Mouse (Mus musculus) CD4-positive, CD25-positive, alpha-beta regulatory T cell (primary cell): ENCODE measurements around the gene Ric8a. TPM values are rescaled to one million over a fixed set of nuclear protein-coding genes. Genes with fewer than 3 reads are reported as not detected.

Experiments
- polyA plus RNA-seq: library from polyadenylated mRNA; unstranded; fragments of 100-300 nt; shearing (Covaris generic); gene quantifications from one replicate; pipeline ENCODE4 v1.2.1, GENCODE M21; 2017

Gene Ric8a
- 134 TPM for polyA plus RNA-seq

GRCm38 (mm10) chr7:140856785-140857549 is at the start of gene Ric8a:
TSS of gene Ric8a (plus strand) at chr7:140856957.

GRCm38 (mm10) chr7:140821653-140822329 is 35.0 kb upstream of the Ric8a start, which contains the start of gene Zfp941:
TSS of gene Zfp941 (minus strand) at chr7:140822178.

GRCm38 (mm10) chr7:140834968-140835757 is 21.6 kb upstream of the Ric8a start, which contains the start of gene Urah:
TSS of gene Urah (plus strand) at chr7:140835018.

GRCm38 (mm10) chr7:140844905-140845665 is 11.7 kb upstream of the Ric8a start, which contains the start of gene Scgb1c1:
TSS of gene Scgb1c1 (plus strand) at chr7:140845547.

GRCm38 (mm10) chr7:140847755-140848580 is 8.8 kb upstream of the Ric8a start, which contains the start of gene Odf3:
TSS of gene Odf3 (plus strand) at chr7:140847805.

GRCm38 (mm10) chr7:140855860-140856784 is 635 bp upstream of the Ric8a start, which contains the start of gene Gm45785:
TSS of gene Gm45785 (minus strand) at chr7:140856331.

GRCm38 (mm10) chr7:140857550-140858505 is 1.1 kb downstream of the Ric8a start, which contains the start of gene Bet1l:
TSS of gene Bet1l (minus strand) at chr7:140857577.

GRCm38 (mm10) chr7:140881696-140882468 is 25.1 kb downstream of the Ric8a start, which contains the start of the genes Psmd13 and Sirt3:
TSS of gene Psmd13 (plus strand) at chr7:140881968.
TSS of gene Sirt3 (minus strand) at chr7:140882309.

GRCm38 (mm10) chr7:140900220-140900619 is 43.5 kb downstream of the Ric8a start, which contains the start of gene Cox8b:
TSS of gene Cox8b (minus strand) at chr7:140900446.

Other genes starting within 250 kb of the Ric8a start
- gene Olfr61, start 228.0 kb upstream of the Ric8a start, polyA plus RNA-seq = not detected
- not detected for gene Olfr53, start 210.5 kb upstream of the Ric8a start, polyA plus RNA-seq
- 0.05 TPM for gene Olfr539, start 197.0 kb upstream of the Ric8a start, polyA plus RNA-seq
- gene Olfr45, start 175.0 kb upstream of the Ric8a start, polyA plus RNA-seq = 0.07 TPM
- gene Olfr541, start 159.7 kb upstream of the Ric8a start, polyA plus RNA-seq = not detected
- gene Cyp2e1, start 93.2 kb upstream of the Ric8a start, polyA plus RNA-seq = not detected
- 0.84 TPM for gene Syce1, start 69.1 kb upstream of the Ric8a start, polyA plus RNA-seq
- 0.20 TPM for gene Zfp941, start 34.8 kb upstream of the Ric8a start, polyA plus RNA-seq
- gene Urah, start 21.9 kb upstream of the Ric8a start, polyA plus RNA-seq = not detected
- gene Scgb1c1, start 11.4 kb upstream of the Ric8a start, polyA plus RNA-seq = not detected
- gene Odf3, start 9.2 kb upstream of the Ric8a start, polyA plus RNA-seq = 0.16 TPM
- gene Gm45785, start 626 bp upstream of the Ric8a start, polyA plus RNA-seq = not detected
- 43.1 TPM for gene Bet1l, start 620 bp downstream of the Ric8a start, polyA plus RNA-seq
- 199 TPM for gene Psmd13, start 25.0 kb downstream of the Ric8a start, polyA plus RNA-seq
- gene Sirt3, start 25.4 kb downstream of the Ric8a start, polyA plus RNA-seq = 8.4 TPM
- not detected for gene Cox8b, start 43.5 kb downstream of the Ric8a start, polyA plus RNA-seq
- gene Nlrp6, start 63.9 kb downstream of the Ric8a start, polyA plus RNA-seq = not detected
- gene Pgghg, start 84.4 kb downstream of the Ric8a start, polyA plus RNA-seq = 34.4 TPM
- gene Ifitm5, start 93.3 kb downstream of the Ric8a start, polyA plus RNA-seq = 0.48 TPM
- gene Gm45717, start 99.0 kb downstream of the Ric8a start, polyA plus RNA-seq = not detected
- gene Ifitm2, start 99.0 kb downstream of the Ric8a start, polyA plus RNA-seq = 16.6 TPM
- gene Ifitm1, start 110.3 kb downstream of the Ric8a start, polyA plus RNA-seq = not detected
- gene Ifitm3, start 153.8 kb downstream of the Ric8a start, polyA plus RNA-seq = 8.0 TPM
- 0.28 TPM for gene Ifitm6, start 161.0 kb downstream of the Ric8a start, polyA plus RNA-seq
- not detected for gene Gm17387, start 172.2 kb downstream of the Ric8a start, polyA plus RNA-seq
- gene B4galnt4, start 204.1 kb downstream of the Ric8a start, polyA plus RNA-seq = 10.0 TPM
- gene Pkp3, start 221.3 kb downstream of the Ric8a start, polyA plus RNA-seq = 286 TPM
- gene Sigirr, start 243.6 kb downstream of the Ric8a start, polyA plus RNA-seq = 209 TPM